Mouse (Mus musculus) adrenal gland, postnatal 14 days (tissue): ENCODE data around the gene Gm20683. TPM values are rescaled to one million over a fixed set of nuclear protein-coding genes. Genes with fewer than 3 reads are reported as not detected.
"Not testable (repeated sequence)": the region's sequence is repeated elsewhere in the genome, so short reads cannot be mapped to it uniquely, and the experiment has no call there.

ENCODE experiments used
- DNase-seq: peaks from one replicate; pipeline ENCODE4 v3.0.0; 2021; ENCODE audit warnings: mixed read lengths
- total RNA-seq: library from RNA; stranded (reverse); gene quantifications from 2 replicates; pipeline ENCODE4 v1.2.3, GENCODE M21; 2021

Gene Gm20683
- total RNA-seq, 1 experiment from 2014 or later = 10.9 TPM

DNA sequence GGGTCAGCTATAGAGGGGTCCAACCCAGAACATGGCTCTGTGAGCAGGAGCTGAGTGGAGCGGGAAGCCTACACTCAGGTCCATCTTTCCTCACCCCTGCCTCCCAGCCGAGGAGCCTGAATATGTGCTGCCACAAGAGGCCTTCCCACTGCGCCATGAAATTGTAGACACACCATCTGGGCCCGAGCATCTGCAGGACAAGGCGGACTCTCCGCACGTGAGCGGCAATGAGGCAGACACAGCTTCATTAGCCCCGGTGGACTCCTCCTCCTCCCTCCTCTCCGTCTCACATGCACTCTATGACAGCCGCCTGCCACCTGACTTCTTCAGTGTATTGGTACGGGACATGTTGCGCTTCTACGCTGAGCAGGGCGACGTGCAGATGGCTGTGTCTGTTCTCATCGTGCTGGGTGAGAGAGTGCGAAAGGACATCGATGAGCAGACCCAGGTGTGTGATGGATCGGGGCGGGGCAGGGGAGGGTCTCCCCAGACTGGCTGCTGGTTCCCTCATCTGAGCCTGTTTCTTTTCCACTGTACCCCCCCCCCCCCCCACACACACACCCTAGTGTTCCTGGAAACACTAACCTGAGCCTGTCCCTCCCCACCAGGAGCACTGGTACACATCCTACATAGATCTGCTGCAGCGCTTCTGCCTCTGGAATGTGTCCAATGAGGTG is 13.9 kb downstream of the Gm20683 start:
- DNase-seq = no peak

DNA sequence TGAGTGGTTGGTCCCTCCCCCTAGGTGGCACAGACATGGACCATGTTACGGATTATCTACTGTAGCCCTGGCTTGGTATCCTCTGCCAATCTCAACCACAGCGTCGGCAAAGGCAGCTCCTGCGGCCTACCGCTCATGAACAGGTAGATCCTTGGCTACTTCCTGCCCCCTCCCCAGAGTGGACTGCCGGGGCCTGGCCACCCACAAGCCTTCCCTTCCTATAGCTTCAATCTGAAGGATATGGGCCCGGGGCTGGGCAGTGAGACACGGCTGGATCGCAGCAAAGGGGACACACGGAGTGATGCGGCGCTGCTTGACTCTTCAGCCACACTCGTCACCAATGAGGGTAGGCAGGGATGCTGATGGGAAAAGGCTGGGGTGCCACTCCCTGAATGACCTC is 14.6 kb downstream of the Gm20683 start:
- no peak for DNase-seq

DNA sequence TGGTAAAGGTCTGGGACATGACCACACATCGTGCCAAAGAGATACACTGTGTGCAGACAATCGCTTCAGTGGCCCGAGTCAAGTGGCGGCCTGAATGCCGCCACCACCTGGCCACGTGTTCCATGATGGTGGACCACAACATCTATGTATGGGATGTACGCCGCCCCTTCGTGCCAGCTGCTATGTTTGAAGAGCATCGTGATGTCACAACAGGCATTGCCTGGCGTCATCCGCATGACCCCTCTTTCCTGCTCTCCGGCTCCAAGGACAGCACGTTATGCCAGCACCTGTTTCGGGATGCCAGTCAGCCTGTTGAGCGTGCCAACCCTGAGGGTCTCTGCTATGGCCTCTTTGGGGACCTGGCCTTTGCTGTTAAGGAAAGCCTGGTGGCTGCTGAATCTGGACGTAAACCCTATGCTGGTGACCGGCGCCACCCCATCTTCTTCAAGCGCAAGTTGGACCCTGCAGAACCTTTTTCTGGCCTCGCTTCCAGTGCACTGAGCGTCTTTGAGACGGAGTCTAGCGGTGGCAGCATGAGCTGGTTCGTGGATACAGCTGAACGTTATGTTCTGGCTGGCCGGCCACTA is 15.5 kb downstream of the Gm20683 start:
- DNase-seq = no peak

DNA sequence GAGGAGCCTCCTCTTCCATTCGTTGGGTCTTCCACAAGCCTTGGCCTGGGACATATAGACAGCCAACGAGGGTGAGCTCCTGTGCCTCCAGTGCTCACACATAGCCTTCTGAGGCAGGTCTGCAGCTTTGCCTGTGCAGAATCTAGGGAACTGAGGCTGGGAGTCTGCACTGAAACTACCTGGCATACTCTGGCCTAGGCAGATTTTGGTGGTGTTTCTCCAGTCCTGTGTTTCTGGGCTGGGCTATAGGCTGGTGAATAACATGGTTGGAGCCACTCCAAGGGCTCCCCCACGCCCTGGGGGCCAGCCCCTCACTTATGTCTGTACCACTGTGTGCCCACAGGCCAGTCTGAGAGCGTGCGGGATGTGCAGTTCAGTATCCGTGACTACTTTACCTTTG is 16.3 kb downstream of the Gm20683 start:
- no peak for DNase-seq

DNA sequence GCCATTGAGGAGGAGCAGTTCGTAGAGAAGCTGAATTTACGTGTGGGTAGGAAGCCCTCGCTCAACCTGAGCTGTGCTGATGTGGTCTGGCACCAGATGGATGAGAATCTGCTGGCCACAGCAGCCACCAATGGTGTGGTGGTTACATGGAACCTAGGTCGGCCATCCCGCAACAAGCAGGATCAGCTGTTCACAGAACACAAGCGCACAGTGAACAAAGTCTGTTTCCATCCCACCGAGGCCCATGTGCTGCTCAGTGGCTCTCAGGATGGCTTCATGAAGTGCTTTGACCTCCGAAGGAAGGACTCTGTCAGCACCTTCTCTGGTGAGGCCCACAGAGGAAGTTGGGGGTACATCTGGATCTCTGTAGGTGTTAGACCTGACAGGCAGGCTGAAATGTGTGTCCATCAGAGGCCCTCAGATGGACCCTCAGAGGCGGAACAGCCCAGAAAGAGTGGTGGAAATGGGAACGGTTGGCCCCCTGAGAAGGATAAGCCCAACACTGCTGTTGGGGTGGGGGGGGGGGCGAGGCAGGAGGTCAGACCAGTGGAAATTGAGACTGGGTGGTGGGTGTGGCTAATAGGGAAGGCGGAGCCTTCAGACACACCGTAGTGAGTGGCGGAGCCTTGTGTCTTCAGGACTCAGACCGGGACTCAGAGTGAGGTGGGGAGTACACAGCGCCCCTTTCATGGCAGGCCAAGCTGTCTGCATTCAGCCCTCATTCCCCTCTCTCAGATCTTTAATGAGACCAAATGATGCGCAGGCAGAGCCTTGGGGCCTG is 17.0 kb downstream of the Gm20683 start:
- no peak for DNase-seq

DNA sequence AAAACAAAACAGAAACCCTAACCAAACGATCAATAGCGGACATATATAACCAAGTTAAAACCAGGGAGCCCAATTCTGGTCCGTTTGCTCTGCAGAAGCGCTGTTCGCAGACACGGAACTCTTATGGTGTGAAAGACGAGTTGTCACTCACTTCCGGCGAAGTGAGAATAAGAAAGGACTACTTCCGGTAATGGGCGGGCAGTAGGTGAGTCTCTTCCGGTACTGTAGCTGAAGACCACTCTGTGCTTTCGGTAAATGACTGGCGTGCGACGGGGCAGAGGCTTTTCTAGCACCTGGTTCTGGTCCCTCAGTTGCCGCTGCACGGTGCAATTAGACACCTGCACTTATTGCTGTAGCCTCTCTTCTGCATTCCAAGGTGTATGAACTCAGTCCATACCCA is 18.1 kb downstream of the Gm20683 start, which contains the start of gene Wdr24:
TSS of gene Wdr24 (plus strand) at position 176 of the 400 bp plus-strand sequence.
- peak; percentile 82 for DNase-seq

DNA sequence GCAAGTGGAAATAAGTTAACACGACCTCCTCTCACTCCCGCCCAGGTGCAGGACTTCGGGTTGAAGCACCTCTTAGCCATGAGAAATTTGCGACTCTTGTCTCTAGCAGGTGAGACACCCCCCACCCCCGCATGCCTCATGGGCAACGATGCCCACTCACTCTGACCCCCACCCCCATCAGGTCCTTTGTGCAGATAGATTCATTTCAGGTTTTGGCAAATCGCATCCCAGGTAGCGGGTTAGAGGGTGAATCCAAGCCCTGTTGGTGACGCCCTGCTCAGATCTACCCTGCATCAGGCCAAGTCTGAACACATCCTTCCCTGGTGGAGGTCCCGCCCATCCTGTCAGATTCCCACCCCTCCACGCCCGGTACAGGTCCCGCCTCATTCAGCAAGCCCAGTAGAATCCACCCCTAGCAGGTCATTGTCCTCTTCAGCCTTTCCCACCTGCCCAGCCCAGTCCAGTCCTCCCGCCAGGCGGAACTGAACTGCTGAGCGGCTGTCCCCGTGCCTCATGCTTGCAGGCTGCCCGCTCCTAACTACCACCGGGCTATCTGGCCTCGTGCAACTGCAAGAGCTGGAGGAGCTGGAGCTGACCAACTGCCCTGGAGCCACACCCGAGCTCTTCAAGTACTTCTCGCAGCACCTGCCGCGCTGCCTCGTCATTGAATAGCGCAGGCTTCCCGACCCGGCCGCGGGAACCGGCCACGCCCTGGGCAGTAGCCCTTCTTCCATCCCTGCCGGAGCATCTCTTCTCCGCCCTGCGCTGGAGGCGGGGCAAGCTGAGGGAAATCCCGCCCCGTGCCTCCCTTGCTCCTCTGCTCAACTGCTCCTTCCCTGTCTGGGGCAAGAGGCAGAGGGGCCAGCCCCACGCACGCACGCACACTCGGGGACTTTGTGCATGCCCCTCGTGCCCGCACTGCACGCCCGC is 22.4 kb downstream of the Gm20683 start:
- DNase-seq = no peak

DNA sequence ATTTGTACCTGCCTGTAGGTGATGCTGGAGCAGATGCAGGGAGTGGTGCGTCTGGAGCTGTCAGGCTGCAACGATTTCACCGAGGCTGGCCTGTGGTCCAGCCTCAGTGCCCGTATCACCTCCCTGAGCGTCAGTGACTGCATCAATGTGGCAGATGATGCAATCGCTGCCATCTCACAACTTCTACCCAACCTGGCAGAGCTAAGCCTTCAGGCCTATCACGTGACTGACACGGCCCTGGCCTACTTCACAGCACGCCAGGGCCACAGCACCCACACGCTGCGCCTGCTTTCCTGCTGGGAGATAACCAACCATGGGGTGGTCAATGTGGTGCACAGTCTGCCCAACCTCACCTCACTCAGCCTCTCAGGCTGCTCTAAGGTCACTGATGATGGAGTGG is 23.9 kb downstream of the Gm20683 start:
- DNase-seq = peak; percentile 56

DNA sequence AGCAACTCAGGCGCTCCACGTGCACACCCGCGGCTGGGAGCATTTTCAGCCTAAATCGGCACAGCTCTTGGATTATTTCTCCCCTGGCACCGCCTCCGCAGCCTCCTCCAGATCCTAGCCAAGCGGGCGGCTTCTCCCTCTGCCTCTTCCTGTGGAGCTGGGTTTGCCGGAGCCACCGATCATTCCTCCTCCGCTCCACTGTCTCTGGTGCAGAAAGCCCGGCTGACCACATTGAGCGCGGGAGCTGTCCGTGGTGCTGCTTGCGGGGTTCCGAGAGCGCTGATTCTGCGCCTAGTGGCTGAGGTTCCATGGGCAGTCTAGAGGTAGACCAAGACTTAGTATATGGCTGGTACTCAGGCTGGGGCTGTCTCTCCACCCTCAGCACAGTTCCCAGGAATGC is 28.1 kb downstream of the Gm20683 start:
- DNase-seq = peak; percentile 95

DNA sequence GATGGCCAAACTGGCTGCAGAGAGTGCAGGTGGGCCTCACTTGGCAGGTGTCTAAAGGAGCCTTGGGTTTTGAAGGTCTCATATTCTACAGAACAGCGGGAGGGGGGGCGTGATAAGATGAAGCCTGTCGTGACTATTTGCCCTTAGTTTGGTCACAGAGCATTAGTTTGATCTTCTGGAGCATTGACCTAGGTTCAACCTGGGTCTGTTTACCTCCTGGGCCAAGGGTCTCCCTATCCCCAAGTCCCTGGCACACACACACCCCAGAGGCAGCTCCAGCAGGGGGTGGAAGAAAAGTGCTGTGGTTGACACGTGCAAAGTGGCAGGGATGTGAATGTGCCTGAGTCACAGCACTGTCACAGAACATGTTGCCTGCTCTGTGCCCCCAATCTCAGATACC is 30.7 kb downstream of the Gm20683 start:
- no peak for DNase-seq

DNA sequence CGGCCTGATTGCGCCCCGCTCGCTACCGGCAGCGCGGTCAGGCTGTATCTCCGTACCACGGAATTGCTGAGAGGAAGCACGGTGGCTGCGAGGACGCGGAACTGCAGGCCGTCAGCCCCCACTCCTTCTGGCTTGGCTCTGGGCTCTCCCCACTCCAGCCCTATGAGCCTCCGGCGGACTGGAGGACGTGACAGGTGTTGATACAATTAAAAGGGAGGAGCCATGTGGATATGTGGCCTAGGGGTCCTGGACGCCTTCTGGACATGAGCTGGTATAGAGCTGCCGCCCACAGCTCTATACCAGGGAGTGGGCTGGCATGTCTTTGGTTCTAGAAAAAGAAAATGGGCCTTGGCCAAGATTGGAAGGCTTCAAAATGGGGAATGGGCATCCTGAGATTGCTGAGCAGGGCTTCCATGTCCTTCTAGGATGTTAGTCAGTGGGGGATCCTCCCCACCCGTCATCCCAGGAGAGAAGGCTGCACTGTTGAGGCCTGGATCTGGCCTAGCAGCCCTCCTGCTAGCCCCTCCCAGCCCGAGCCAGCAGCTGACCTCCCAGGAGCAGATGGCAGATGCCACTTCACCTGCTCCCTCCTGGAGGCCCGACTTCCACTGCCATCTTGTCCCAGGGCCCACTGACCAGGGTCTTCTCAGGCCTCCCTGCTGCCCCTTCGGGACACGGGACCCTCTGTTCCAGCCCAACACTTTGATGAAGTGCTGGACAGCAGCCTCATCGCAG is 31.8 kb downstream of the Gm20683 start:
- no peak for DNase-seq

DNA sequence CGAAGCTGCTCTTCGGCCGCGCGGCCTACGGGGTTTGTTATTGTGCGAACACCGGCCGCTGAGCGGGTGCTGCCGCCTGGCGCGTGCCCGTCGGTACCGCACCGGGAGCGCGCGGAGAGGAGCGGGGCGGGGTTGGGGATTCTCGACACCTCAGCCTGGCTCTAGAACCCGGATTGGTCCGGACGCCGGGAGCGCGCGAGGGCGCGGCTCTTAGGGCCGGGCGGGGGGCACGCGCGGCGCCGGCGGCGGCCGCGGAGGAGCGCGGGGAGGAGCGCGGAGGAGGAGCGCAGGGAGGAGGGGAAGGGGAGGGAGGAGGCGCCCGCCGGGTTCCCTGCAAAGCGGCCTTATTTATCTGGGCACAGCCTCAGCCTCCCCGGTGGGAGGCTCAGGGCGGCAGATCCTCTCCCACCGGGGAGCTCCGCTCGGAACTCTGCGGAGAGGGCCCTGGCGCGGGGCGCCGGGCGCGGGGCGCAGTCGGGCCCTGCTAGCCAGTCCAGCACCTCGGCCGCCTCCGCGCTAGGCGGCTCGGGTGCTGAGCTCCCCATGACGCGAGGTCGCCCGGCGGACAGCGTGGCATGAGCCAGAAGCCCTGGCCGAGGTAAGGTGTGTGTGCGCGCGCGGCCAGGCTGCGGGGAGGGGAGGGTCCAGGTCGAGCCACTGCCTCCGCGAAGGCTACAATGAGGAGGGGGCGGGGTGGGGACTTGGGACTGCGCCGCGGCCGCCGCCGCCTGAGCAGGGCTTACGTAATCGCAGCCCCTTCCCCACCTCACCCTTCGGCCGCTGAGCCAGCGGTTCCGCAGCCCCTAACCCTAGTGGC is 32.6 kb downstream of the Gm20683 start, which contains the start of gene Fbxl16:
TSS of gene Fbxl16 (plus strand) at position 297 of the 817 bp plus-strand sequence.
- peak; percentile 92 for DNase-seq

DNA sequence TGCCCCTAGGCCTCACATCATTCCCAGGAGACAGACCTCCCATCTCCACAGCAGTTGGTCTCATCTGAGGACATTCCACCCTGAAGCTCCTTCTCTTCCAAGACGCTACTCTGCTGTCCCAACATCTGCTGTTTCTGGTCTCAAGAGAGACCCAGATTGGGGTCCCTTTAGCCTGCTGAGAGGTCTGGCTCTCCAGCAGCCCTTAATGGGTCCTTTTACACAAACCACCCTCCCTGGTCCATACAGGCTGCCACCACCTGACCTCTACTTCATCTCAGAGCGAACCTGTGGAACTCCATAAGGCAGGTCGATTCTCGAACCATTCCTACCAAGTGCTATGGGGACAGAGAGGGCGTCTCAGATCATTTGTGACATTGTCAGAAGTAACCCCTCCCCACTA is 33.5 kb downstream of the Gm20683 start:
- DNase-seq = no peak

DNA sequence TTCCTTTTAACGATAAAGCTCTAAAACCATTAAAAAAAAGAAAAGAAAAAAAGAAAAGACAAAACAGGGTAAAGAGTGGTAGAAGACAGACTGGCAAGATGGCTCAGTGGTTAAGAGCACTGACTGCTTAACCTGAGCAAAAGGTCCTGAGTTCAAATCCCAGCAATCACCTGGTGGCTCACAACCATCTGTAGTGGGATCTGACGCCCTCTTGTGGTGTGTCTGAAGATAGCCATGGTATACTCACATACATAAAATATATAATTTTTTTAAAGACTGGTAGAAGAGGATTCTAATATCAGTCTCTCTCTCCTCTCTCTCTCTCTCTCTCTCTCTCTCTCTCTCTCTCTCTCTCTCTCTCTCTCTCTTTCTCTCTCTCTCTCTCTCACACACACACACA is 34.1 kb downstream of the Gm20683 start:
- DNase-seq = not testable (repeated sequence)

DNA sequence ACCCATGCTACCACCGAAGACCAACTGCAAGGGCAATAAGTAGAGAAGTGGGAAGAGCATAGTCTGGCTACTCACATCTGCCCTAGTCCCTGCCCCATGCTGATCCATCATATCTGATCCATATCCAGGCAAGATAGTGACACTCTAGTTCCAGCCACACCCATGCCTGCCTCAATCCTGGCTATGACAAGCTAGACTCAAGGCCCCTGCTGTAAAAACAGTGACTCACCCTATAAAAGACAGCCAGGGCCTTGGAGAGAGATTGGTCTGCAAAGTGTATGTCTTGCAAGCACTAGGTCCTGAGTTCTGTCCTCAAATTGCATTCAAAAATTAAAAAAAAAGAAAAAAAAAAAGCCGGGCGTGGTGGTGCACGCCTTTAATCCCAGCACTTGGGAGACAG is 35.1 kb downstream of the Gm20683 start:
- peak; percentile 67 for DNase-seq

DNA sequence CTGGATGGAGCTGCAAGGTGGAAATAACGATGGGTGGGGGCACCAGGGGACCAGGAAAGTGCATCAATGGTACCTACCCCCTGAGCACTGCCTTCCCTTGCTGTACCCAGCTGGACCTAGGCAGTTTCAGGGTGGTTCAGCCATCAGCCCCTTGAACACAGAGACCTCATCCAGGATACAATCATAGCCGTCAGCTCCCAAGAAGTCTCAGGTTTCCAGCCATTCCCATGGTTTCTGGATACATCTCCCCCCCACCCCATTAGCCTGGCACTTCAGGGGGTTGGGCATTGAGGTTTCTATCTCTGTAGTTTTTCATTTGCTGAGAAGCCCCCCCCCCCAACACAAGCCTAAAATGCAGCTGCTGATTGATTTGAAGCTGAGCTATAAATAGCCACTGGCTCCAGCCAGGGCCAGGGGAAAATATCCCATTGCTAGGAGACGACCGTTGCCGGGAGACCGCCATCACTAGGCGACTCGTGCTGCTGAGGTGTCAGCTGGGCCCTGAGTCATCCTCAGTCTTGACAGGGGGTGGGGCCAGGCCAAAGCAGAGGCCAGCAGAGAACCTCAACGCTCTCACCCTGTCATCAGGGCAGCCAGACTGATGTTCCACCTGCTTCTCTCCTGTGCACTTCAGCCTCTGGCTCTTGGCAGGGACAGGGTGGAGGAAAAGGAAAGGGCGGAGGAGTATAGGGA is 38.6 kb downstream of the Gm20683 start:
- DNase-seq = peak; percentile 92

DNA sequence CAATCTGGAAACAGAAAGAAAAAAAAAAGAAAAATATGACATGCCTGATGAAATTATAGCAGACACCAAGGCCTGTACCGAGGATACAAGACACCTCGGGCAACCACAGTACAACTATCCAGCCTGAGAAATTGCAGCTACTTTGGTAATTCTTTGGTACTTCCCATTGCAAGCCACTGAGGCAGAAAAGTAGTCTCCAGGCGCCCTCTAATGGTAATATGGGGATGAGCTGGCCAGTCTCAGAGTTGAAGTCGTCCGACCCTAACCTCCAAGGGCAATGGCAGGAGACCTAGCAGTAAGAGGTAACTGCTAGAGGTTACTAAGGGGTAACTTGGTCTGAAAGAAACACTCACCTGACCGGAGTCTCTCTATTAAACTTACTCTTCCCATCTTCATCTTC is 40.5 kb downstream of the Gm20683 start:
- DNase-seq = peak; percentile 76

DNA sequence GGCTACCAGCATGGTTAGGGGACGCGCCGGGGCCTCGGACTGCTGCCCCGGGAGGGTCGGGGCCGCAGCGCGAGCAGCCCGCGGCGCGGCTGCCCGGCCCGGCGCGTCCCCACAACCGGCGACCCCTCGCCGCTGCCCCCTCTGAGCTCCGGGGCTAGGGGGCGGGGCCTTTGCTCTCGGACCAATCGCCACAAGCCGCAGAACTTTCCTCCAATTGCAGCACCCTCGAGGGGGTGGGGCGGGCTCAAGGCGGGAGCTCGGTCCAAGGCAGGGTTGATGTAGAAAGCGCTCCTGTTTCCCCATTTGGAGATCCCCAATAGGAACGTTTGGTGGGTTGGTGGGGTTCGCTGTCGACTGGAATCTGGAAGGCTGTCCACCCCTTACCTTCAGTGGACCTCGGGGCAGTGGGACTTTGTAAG is 44.6 kb downstream of the Gm20683 start, which contains the start of gene Metrn:
TSS of gene Metrn (minus strand) at position 186 of the 419 bp plus-strand sequence.
- peak; percentile 95 for DNase-seq

DNA sequence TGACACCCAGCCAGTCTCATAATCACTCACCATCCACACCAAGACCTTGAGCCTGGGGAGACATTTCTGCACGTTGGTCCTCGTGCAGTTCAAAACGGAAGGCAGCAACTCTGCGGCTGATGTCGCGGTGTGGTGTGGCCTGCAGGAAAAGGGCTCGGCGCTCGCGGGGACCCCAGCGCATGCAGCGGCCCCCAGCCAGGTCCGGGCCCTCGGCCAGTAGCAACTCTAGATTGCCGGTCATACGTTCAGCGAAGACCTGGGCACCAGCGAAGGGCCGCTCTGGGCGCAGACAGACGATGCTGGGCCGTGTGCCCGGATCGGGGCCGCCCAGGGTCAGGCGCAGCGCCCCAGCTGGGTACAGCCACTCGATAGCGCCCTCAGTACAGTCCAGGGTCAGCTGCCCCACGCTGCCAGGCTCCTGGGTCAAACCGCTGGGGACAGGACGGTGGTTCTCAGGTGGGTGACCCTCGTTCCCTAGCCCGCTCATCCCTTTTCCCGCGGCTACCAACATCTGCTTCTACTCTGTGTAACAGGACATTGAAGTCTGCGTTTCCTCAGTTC is 45.3 kb downstream of the Gm20683 start:
- DNase-seq = peak; percentile 51
